Mouse (Mus musculus): ENCODE measurements around the gene Rnf212. TPM values are rescaled to one million over a fixed set of nuclear protein-coding genes. Genes with fewer than 3 reads are reported as not detected.

Gene Rnf212
- polyA plus RNA-seq, 1 experiment from 2014 or later, result 0.29 TPM

- H3K36me3 ChIP-seq (replicated peaks), result no peaks in the 10 kb centered on the region
- H3K4me3 ChIP-seq (replicated peaks), result no peak overlapping the region
- H3K4me1 ChIP-seq, result no peaks in the 10 kb centered on the region
- no peak for ATAC-seq (ENCODE audit: low FRiP score)
- no peak overlapping the region for H3K4me2 ChIP-seq
- no peaks in the 10 kb centered on the region for H3K27me3 ChIP-seq
- no peak overlapping the region for H3K27ac ChIP-seq
- 55% methylated on average over 2 of the region's 2 CpGs for WGBS
- H3K9ac ChIP-seq, result no peak overlapping the region
- no peaks in the 10 kb centered on the region for H3K9me3 ChIP-seq
Observed at GRCm38 (mm10) chr5:108742596-108742995, 32.2 kb downstream of the Rnf212 start.

- H3K36me3 ChIP-seq (replicated peaks), result no peaks in the 10 kb centered on the region
- WGBS, result 83% methylated on average over 2 of the region's 2 CpGs
- H3K4me3 ChIP-seq (replicated peaks), result no peak overlapping the region
- ATAC-seq (ENCODE audit: low FRiP score), result no peak
- no peak overlapping the region for H3K4me2 ChIP-seq
- no peaks in the 10 kb centered on the region for H3K4me1 ChIP-seq
- no peaks in the 10 kb centered on the region for H3K9me3 ChIP-seq
- no peak overlapping the region for H3K9ac ChIP-seq
- H3K27ac ChIP-seq, result no peak overlapping the region
- H3K27me3 ChIP-seq, result no peaks in the 10 kb centered on the region
Observed at GRCm38 (mm10) chr5:108741844-108742243, 32.9 kb downstream of the Rnf212 start.

DNA sequence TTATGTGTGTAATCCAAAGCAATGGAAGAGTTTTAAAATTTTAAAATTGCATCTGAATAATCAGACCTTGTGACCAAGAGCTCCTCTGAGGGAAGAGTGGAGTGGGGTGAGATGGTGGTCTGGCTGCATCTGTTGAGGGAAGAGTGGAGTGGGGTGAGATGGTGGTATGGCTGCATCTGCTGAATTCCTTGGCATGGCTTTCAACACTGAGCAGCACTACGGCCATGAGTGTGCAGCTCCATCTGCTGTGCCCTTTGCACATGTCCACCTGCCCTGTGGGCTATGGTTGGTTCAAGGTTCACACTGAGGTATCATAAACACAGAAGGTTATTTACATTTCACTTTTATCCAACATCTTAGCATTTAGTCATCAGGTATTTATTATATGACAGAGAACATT, 47.4 kb downstream of the Rnf212 start:
- WGBS, result 85% methylated on average over 1 of the region's 1 CpGs
- no peak overlapping the region for H3K27ac ChIP-seq
- no peak for ATAC-seq (ENCODE audit: low FRiP score)

GRCm38 (mm10) chr5:108726557-108727248, 48.1 kb downstream of the Rnf212 start:
- ATAC-seq (ENCODE audit: low FRiP score), result peak; percentile 88
- Histone ChIP-seq H3K9ac (no peak overlapping the region), H3K9me3 (no peaks in the 10 kb centered on the region), H3K4me3 (replicated peaks) (no peak overlapping the region), H3K4me2 (no peak overlapping the region), H3K36me3 (replicated peaks) (no peaks in the 10 kb centered on the region), H3K27me3 (no peaks in the 10 kb centered on the region), H3K27ac (no peak overlapping the region), H3K4me1 (no peaks in the 10 kb centered on the region)
- WGBS, result 22% methylated on average over 5 of the region's 5 CpGs

More for the DNA sequence above, 47.4 kb downstream of the Rnf212 start:
- H3K36me3 ChIP-seq (replicated peaks), result no peaks in the 10 kb centered on the region
- H3K9ac ChIP-seq, result no peak overlapping the region
- H3K4me1 ChIP-seq, result no peaks in the 10 kb centered on the region
- no peaks in the 10 kb centered on the region for H3K9me3 ChIP-seq
- no peaks in the 10 kb centered on the region for H3K27me3 ChIP-seq
- H3K4me3 ChIP-seq (replicated peaks), result no peak overlapping the region
- H3K4me2 ChIP-seq, result no peak overlapping the region

DNA sequence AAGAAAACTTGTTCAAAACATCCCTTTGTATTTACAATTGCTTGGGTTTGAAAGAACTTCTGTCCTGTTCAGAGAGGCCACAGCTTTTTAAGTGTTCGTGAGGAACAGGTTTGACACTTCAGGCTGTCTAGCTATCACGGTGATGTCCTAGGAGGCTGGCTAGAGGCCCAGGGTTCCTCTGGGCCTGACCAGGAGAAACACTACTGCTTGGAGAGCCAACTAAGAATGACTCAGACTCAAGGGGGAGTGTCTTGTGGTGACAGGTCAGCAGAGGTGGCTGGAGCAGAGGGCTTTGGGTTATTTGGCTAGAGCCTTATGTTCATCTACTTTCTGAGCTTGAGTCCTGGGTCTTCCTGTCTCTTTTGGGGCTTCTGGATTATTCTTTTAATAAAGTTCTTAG, 50.8 kb downstream of the Rnf212 start:
- 69% methylated on average over 2 of the region's 2 CpGs for WGBS
- ATAC-seq (ENCODE audit: low FRiP score), result no peak
- H3K4me3 ChIP-seq (replicated peaks), result no peak overlapping the region
- no peak overlapping the region for H3K27ac ChIP-seq
- no peaks in the 10 kb centered on the region for H3K9me3 ChIP-seq
- no peaks in the 10 kb centered on the region for H3K4me1 ChIP-seq
- no peaks in the 10 kb centered on the region for H3K36me3 ChIP-seq (replicated peaks)
- no peak overlapping the region for H3K9ac ChIP-seq
- H3K4me2 ChIP-seq, result no peak overlapping the region
- no peaks in the 10 kb centered on the region for H3K27me3 ChIP-seq

DNA sequence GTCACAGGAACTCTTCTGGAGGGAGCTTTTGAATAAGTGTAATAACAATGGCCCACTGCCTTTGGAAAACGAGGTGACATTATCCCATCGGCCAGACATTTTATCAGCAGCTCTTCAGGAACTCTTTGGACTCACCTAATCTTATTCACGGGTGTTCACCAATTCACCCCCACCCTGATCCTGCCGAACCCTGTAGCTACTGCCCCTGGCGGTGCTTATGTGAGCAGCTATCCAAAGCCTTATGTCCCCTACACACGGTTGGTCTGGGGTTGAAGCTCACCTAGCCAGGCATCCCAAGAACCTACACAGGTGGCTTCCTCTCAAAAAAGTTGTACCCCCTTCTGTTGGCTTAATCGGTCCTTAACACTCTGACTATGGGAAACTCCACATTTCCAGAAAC, 55.0 kb downstream of the Rnf212 start:
- ATAC-seq (ENCODE audit: low FRiP score), result no peak
- H3K36me3 ChIP-seq (replicated peaks), result no peaks in the 10 kb centered on the region
- no peak overlapping the region for H3K9ac ChIP-seq
- WGBS, result 63% methylated on average over 7 of the region's 7 CpGs
- H3K4me2 ChIP-seq, result no peak overlapping the region
- peaks cover 5% of the 10 kb centered on the region; the same call in 1 of the 2 replicates for H3K4me1 ChIP-seq
- H3K9me3 ChIP-seq, result no peaks in the 10 kb centered on the region
- no peak overlapping the region for H3K27ac ChIP-seq
- H3K4me3 ChIP-seq (replicated peaks), result no peak overlapping the region
- H3K27me3 ChIP-seq, result no peaks in the 10 kb centered on the region

GRCm38 (mm10) chr5:108718051-108718450, 56.7 kb downstream of the Rnf212 start:
- H3K4me1 ChIP-seq, result peaks cover 5% of the 10 kb centered on the region; the same call in 1 of the 2 replicates
- WGBS, result 49% methylated on average over 4 of the region's 4 CpGs
- H3K27ac ChIP-seq, result 0 out of 2 replicates have a peak overlapping the region, but pooled peaks have one; percentile 9
- no peaks in the 10 kb centered on the region for H3K9me3 ChIP-seq
- H3K4me3 ChIP-seq (replicated peaks), result no peak overlapping the region
- H3K27me3 ChIP-seq, result no peaks in the 10 kb centered on the region
- H3K9ac ChIP-seq, result no peak overlapping the region
- no peaks in the 10 kb centered on the region for H3K36me3 ChIP-seq (replicated peaks)
- ATAC-seq (ENCODE audit: low FRiP score), result no peak
- H3K4me2 ChIP-seq, result no peak overlapping the region

DNA sequence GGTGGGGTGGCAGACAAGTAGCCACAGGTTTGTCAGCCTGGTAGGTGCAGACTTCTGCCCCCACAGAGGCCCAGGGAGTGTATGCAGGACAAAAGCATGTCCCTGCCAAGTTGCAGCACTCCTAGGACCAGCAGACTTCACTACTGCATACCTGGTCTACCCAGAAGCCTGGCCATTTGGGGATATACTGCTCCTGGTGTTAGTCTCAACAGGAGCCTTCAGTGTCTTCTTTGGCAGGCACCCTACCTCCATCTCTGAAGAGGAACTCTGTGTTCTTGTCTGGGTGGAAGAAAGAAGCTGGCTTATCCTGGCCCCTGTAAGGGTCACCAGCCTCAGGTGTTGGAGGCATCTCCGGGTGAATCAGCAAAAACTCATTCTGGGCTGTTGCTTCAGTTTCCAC, 58.8 kb downstream of the Rnf212 start:
- no peaks in the 10 kb centered on the region for H3K9me3 ChIP-seq
- no peak for ATAC-seq (ENCODE audit: low FRiP score)
- WGBS, result 88% methylated on average over 1 of the region's 1 CpGs
- no peak overlapping the region for H3K4me3 ChIP-seq (replicated peaks)
- no peaks in the 10 kb centered on the region for H3K36me3 ChIP-seq (replicated peaks)
- H3K27ac ChIP-seq, result no peak overlapping the region
- H3K4me1 ChIP-seq, result peaks cover 5% of the 10 kb centered on the region; the same call in 1 of the 2 replicates
- H3K27me3 ChIP-seq, result no peaks in the 10 kb centered on the region
- H3K4me2 ChIP-seq, result no peak overlapping the region
- H3K9ac ChIP-seq, result no peak overlapping the region

GRCm38 (mm10) chr5:108714149-108714548, 60.6 kb downstream of the Rnf212 start:
- H3K4me2 ChIP-seq, result no peak overlapping the region
- H3K27ac ChIP-seq, result no peak overlapping the region
- H3K4me3 ChIP-seq (replicated peaks), result no peak overlapping the region
- H3K36me3 ChIP-seq (replicated peaks), result no peaks in the 10 kb centered on the region
- ATAC-seq (ENCODE audit: low FRiP score), result no peak
- 58% methylated on average over 6 of the region's 6 CpGs for WGBS
- H3K4me1 ChIP-seq, result peaks cover 5% of the 10 kb centered on the region; the same call in 1 of the 2 replicates
- H3K9me3 ChIP-seq, result no peaks in the 10 kb centered on the region
- H3K9ac ChIP-seq, result no peak overlapping the region
- no peaks in the 10 kb centered on the region for H3K27me3 ChIP-seq

DNA sequence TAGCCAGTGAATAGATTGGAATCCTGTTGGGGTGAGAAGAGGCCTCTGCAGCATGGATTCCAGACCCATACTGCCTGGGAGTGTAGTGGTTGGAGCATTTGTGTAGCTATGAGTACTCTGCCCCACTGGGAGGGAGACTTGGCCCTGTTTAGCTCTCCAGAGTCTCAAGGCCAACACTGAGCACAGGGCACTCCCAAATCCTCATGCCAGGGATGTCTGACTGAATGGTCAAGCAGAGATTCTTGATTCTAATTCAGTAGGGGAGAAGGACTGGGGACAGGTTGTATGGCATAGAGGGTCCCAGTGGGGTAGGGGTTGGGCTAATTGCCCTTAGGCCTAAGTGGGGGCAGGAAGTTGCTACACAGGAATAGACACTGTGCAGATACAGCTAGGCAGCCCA, 61.1 kb downstream of the Rnf212 start:
- peaks cover 5% of the 10 kb centered on the region; the same call in 1 of the 2 replicates for H3K4me1 ChIP-seq
- no peaks in the 10 kb centered on the region for H3K9me3 ChIP-seq
- H3K4me3 ChIP-seq (replicated peaks), result no peak overlapping the region
- no peaks in the 10 kb centered on the region for H3K36me3 ChIP-seq (replicated peaks)
- H3K9ac ChIP-seq, result no peak overlapping the region
- H3K27ac ChIP-seq, result no peak overlapping the region
- H3K27me3 ChIP-seq, result no peaks in the 10 kb centered on the region
- no peak overlapping the region for H3K4me2 ChIP-seq
- ATAC-seq (ENCODE audit: low FRiP score), result no peak

DNA sequence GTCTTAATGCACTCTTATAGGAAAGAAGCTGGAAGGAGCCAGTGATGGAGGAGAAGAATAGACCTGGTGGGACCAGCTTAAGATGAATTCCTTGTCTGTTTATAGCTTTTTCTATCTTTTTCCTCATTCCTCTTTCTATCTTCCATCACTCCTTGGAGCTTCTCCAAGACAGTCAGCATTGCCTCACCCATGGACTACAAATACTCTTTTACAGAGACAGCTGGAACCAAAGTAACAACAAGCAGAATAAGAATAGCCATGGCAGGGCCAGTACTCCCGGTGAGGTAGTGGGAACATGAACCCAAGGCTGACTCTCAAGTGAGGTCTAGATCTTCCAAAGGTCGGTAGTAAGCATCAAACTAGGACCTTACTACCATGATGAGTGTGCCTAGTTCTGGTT, 61.7 kb downstream of the Rnf212 start:
- Histone ChIP-seq H3K9me3 (no peaks in the 10 kb centered on the region), H3K4me1 (peaks cover 5% of the 10 kb centered on the region; the same call in 1 of the 2 replicates), H3K36me3 (replicated peaks) (0 out of 2 replicates have a peak, but pooled peaks cover 3% of the 10 kb centered on the region), H3K27me3 (no peaks in the 10 kb centered on the region), H3K27ac (no peak overlapping the region), H3K4me3 (replicated peaks) (no peak overlapping the region), H3K4me2 (no peak overlapping the region), H3K9ac (no peak overlapping the region)
- 86% methylated on average over 2 of the region's 2 CpGs for WGBS
- ATAC-seq (ENCODE audit: low FRiP score), result no peak

DNA sequence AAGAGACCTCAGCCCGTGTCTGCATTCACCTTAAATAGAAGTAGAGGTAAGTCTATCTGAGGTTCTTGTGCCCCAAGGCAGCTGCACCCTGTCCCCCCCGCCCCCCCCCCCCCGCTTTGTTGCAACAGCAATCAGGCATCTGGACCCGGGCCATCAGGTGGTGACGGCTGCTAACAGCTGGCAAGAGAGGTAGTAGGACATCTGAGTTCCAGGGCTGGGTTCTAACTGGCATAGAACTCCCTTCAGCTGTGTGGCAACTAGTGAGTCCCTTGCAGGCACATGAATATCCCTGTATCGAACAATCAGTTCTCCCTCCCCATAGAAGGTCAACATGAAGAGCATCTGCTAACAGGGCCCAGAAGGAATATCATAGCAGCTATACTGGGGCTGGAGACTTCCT, 62.8 kb downstream of the Rnf212 start:
- no peak for ATAC-seq (ENCODE audit: low FRiP score)
- Histone ChIP-seq H3K9ac (no peak overlapping the region), H3K36me3 (replicated peaks) (0 out of 2 replicates have a peak, but pooled peaks cover 9% of the 10 kb centered on the region), H3K4me3 (replicated peaks) (no peak overlapping the region), H3K4me2 (no peak overlapping the region), H3K4me1 (no peaks in the 10 kb centered on the region), H3K9me3 (no peaks in the 10 kb centered on the region), H3K27ac (no peak overlapping the region), H3K27me3 (no peaks in the 10 kb centered on the region)
- 78% methylated on average over 6 of the region's 6 CpGs for WGBS

- H3K27me3 ChIP-seq, result no peaks in the 10 kb centered on the region
- no peak for ATAC-seq (ENCODE audit: low FRiP score)
Observed at GRCm38 (mm10) chr5:108708981-108709731, 65.6 kb downstream of the Rnf212 start.

More at GRCm38 (mm10) chr5:108708981-108709731, 65.6 kb downstream of the Rnf212 start:
- Histone ChIP-seq H3K4me2 (no peak overlapping the region), H3K9ac (no peak overlapping the region), H3K36me3 (replicated peaks) (peaks cover 34% of the 10 kb centered on the region), H3K4me3 (replicated peaks) (no peak overlapping the region), H3K27ac (no peak overlapping the region), H3K4me1 (no peaks in the 10 kb centered on the region), H3K9me3 (no peaks in the 10 kb centered on the region)
- 66% methylated on average over 6 of the region's 6 CpGs for WGBS
